Comparison of ENCODE assay signal across 10 mouse cellular contexts in genomic region chr7:126032776-126033209, GRCm38 (mm10). TPM values are rescaled to one million over a fixed set of nuclear protein-coding genes. Genes with fewer than 3 reads are reported as not detected.
DNase-seq lines count a peak whose midpoint lies in the region; ATAC-seq lines count a peak whose summit lies in the region.
"Had no signal": no experiment of that assay in that cellular context is flagged by ENCODE, and none has a peak within 500 bp of the region (broad histone marks: within the 10 kb centered on the region; RNA-seq: fewer than 3 reads in every experiment).

No protein-coding gene starts in this region.

- no peak overlapping the region for H3K4me2 ChIP-seq in hindbrain, embryonic 11.5 days (replicated peaks; ENCODE audit: low read depth, low read length)
- no peak overlapping the region for H3K4me2 ChIP-seq in forebrain, embryonic 15.5 days (replicated peaks)

- no peak for ATAC-seq in hindbrain, embryonic 11.5 days (ENCODE audit: low FRiP score)
- ATAC-seq in forebrain, embryonic 15.5 days (replicated peaks), result peak; percentile 58
- peak; percentile 82 for ATAC-seq in megakaryocyte-erythroid progenitor cell, adult 5-6 weeks (replicated peaks; ENCODE audit: low FRiP score, low TSS enrichment, poor library complexity, severe bottlenecking)
- no peak for ATAC-seq in erythroid progenitor cell, adult 5-6 weeks (replicated peaks; ENCODE audit: low FRiP score, poor library complexity, severe bottlenecking)

- no peaks in the 10 kb centered on the region for H3K9me3 ChIP-seq in hindbrain, embryonic 10.5 days
- H3K9me3 ChIP-seq in hindbrain, embryonic 11.5 days (ENCODE audit: control insufficient read depth, low read length), result no peaks in the 10 kb centered on the region
- no peaks in the 10 kb centered on the region for H3K9me3 ChIP-seq in forebrain, embryonic 15.5 days

- H3K9ac ChIP-seq in hindbrain, embryonic 11.5 days (ENCODE audit: low read depth, low read length), result no peak overlapping the region
- H3K9ac ChIP-seq in forebrain, embryonic 15.5 days (replicated peaks), result no peak overlapping the region
- H3K9ac ChIP-seq: liver, embryonic 14.5 days had no signal

- no peaks in the 10 kb centered on the region for H3K36me3 ChIP-seq in hindbrain, embryonic 10.5 days
- no peaks in the 10 kb centered on the region for H3K36me3 ChIP-seq in hindbrain, embryonic 11.5 days (ENCODE audit: control insufficient read depth, insufficient read depth, low read length)
- H3K36me3 ChIP-seq in forebrain, embryonic 15.5 days, result no peaks in the 10 kb centered on the region

- DNase-seq in hindbrain, embryonic 10.5 days (ENCODE audit: low spot score), result no peak
- DNase-seq in hindbrain, embryonic 11.5 days (ENCODE audit: low spot score), result no peak
- peak; percentile 87 for DNase-seq in cerebellum, adult 11 months
- DNase-seq in testis, postnatal 10 days (ENCODE audit: low spot score), result no peak
- no peak for DNase-seq in thymus, postnatal 36 days

- 84% methylated on average over 5 of the region's 5 CpGs for WGBS in hindbrain, embryonic 10.5 days
- 79% methylated on average over 5 of the region's 5 CpGs for WGBS in hindbrain, embryonic 11.5 days
- 41% methylated on average over 5 of the region's 5 CpGs for WGBS in forebrain, embryonic 15.5 days

- H3K4me1 ChIP-seq in hindbrain, embryonic 10.5 days (replicated peaks), result peaks cover 14% of the 10 kb centered on the region
- H3K4me1 ChIP-seq in hindbrain, embryonic 11.5 days (replicated peaks; ENCODE audit: control insufficient read depth, insufficient read depth, low read length), result no peaks in the 10 kb centered on the region
- H3K4me1 ChIP-seq in forebrain, embryonic 15.5 days, result peaks cover 47% of the 10 kb centered on the region

- 0 out of 2 replicates have a peak, but pooled peaks cover 3% of the 10 kb centered on the region for H3K27me3 ChIP-seq in hindbrain, embryonic 10.5 days (ENCODE audit: insufficient read depth, poor library complexity, severe bottlenecking)
- H3K27me3 ChIP-seq in hindbrain, embryonic 11.5 days (ENCODE audit: control insufficient read depth, insufficient read depth, low read length), result no peaks in the 10 kb centered on the region
- H3K27me3 ChIP-seq in forebrain, embryonic 15.5 days, result no peaks in the 10 kb centered on the region

- 0 out of 2 replicates have a peak overlapping the region, but pooled peaks have one; percentile 31 for H3K27ac ChIP-seq in hindbrain, embryonic 10.5 days
- no peak overlapping the region for H3K27ac ChIP-seq in hindbrain, embryonic 11.5 days (ENCODE audit: low read depth, low read length)
- H3K27ac ChIP-seq in forebrain, embryonic 15.5 days (replicated peaks), result peak overlapping the region; percentile 81
- H3K27ac ChIP-seq: liver, embryonic 14.5 days had no signal

- H3K4me3 ChIP-seq in hindbrain, embryonic 10.5 days, result no peak overlapping the region
- H3K4me3 ChIP-seq in hindbrain, embryonic 11.5 days (ENCODE audit: low read depth, low read length), result no peak overlapping the region
- no peak overlapping the region for H3K4me3 ChIP-seq in forebrain, embryonic 15.5 days

RNA-seq across cellular contexts. Expression of gene Gsg1l, which starts 49.4 kb away (rescaled TPM):
- polyA plus RNA-seq in hindbrain, embryonic 10.5 days (2016; fragmentation: Nextera tagmentation; extraction: Ambion mirVana), result 3.2 and 4.7 TPM in 2 replicates
- polyA plus RNA-seq in hindbrain, embryonic 11.5 days (2014; fragmentation: Nextera tagmentation; extraction: Ambion mirVana), result 2.7 and 4.6 TPM in 2 replicates
- 5.1 and 5.4 TPM in 2 replicates for polyA plus RNA-seq in forebrain, embryonic 15.5 days (2015; fragmentation: Nextera tagmentation; extraction: Ambion mirVana)
- not detected in 2 replicates for total RNA-seq in megakaryocyte-erythroid progenitor cell, adult 5-6 weeks (2014; fragmentation: Nextera tagmentation)
- total RNA-seq in megakaryocyte-erythroid progenitor cell, adult 5-6 weeks (2017), result not detected in 2 replicates
- total RNA-seq in erythroid progenitor cell, adult 5-6 weeks (2015; ENCODE audit: low replicate concordance), result not detected in 2 replicates
- not detected in 2 replicates for total RNA-seq in erythroid progenitor cell, adult 5-6 weeks (2017; ENCODE audit: low replicate concordance)
- total RNA-seq: granulocyte monocyte progenitor cell, adult 5-6 weeks had no signal

Comparison
In these comparisons a context has a peak if more than half of its experiments do, and no peak if none do; other contexts are left out.
1. ATAC-seq: peak in forebrain, embryonic 15.5 days (single experiment) and megakaryocyte-erythroid progenitor cell, adult 5-6 weeks (single experiment); none in hindbrain, embryonic 11.5 days (single experiment) and erythroid progenitor cell, adult 5-6 weeks (single experiment).